Mouse (Mus musculus) cortical plate, adult 2 months (tissue): Measurements from ENCODE around the gene Glp2r.

ENCODE experiments used
- CTCF ChIP-seq: fragments of 200-500 bp; IDR thresholded peaks from 2 replicates; pipeline ENCODE4 v1.5.1; 2011; ENCODE audit warnings: mild to moderate bottlenecking, control low read depth, low read length; ENCODE audit not compliant: insufficient read depth; ENCODE audit errors: extremely low read depth
- POLR2A ChIP-seq: fragments of 200-500 bp; IDR thresholded peaks from 2 replicates; pipeline ENCODE4 v1.6.1; 2011; ENCODE audit warnings: mild to moderate bottlenecking, low read length, control low read depth; ENCODE audit not compliant: insufficient read depth; ENCODE audit errors: extremely low read depth

DNA sequence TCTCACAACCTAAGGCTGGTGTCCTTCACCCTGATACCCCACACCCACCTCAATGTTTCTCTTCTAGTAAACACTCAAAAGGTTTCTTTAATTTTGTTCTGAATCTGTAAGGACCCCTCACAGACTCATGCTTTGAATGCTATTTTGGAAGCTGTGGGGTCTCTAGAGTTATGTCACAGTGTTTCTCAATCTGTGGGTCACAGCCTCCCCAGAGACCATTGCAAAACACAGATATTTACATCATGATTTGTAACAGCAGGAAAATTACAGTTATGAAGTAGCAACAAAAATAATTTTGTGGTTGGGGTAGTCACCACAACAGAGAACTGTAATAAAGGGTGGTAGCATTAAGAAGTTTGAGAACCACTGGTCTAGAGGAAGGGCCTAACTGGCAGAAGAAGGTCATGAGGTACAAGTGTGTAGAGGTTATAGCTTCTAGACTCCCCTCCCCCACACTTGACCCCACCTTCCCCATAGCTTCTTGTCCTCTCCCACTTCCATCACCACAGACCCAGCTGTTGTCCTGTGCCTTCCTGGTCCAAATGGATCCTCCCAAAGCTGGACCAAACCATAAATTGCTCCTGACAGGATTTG is 29.3 kb upstream of the Glp2r start:
- TF ChIP-seq CTCF, result no peak
- no peak for TF ChIP-seq POLR2A
